Mouse (Mus musculus): ENCODE results near the gene Plekho2.

DNA sequence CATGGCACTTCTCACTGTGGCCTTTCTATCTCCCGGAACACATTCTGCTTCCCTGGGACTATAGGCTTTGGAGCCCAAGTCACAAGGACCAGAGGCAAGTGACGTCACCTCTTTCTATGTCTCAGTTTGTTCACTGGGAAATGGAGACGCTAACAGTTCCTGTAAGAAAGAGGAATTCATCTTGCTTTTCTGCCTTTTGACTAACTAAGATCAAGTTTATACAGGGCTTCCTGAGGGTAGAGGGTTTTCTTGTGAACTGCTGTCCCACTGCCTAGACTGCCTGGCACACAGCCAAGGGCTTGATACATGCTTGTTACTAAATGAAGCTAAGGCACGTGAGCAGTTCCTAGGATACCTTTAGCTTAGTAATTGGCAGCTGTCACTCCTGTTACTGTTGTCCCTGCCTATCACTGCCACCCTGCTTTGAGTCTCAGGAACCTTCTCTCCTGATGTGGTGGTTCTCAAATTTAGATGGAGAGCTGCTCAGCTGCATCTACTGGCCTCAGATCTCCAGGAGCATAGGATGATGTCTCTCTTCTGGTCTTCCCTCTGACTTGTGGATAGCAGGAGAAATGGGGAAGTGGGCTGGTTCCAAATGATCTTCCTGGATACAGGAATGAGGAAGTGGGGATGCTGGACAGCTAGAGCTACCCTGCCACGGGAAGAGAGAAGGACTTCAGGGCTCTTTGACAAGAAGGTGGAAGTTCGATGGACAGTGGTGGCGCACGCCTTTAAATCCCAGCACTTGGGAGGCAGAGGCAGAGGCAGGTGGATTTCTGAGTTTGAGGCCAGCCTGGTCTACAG is 4.2 kb downstream of the Plekho2 start:
- TF ChIP-seq POLR2A (IDR thresholded peaks at IDR 0.05; ENCODE audit: extremely low read depth, insufficient read depth, low read length) = no peak
- TF ChIP-seq CTCF (IDR thresholded peaks at IDR 0.05; ENCODE audit: extremely low read depth, insufficient read depth, low read length) = no peak
